Mouse (Mus musculus) cortical plate, adult 2 months (tissue): ENCODE measurements around the gene Nanos3. TPM values are rescaled to one million over a fixed set of nuclear protein-coding genes. Genes with fewer than 3 reads are reported as not detected.

Experiments used
- H3K27ac ChIP-seq: fragments of 200-500 bp; 2 replicates; pipeline ENCODE4 v1.5.1; 2012; ENCODE audit warnings: low read length, control low read depth, inconsistent platforms; ENCODE audit not compliant: insufficient read depth
- H3K4me1 ChIP-seq: fragments of 200-500 bp; 2 replicates; pipeline ENCODE4 v1.6.1; 2011; ENCODE audit warnings: low read length; ENCODE audit not compliant: control insufficient read depth, insufficient read depth
- H3K4me3 ChIP-seq: fragments of 200-500 bp; 2 replicates; pipeline ENCODE4 v1.5.1; 2011; ENCODE audit warnings: mild to moderate bottlenecking, low read length, control low read depth; ENCODE audit not compliant: insufficient read depth
- CTCF ChIP-seq: fragments of 200-500 bp; IDR thresholded peaks from 2 replicates; pipeline ENCODE4 v1.5.1; 2011; ENCODE audit warnings: mild to moderate bottlenecking, control low read depth, low read length; ENCODE audit not compliant: insufficient read depth; ENCODE audit errors: extremely low read depth
- POLR2A ChIP-seq: fragments of 200-500 bp; IDR thresholded peaks from 2 replicates; pipeline ENCODE4 v1.6.1; 2011; ENCODE audit warnings: mild to moderate bottlenecking, low read length, control low read depth; ENCODE audit not compliant: insufficient read depth; ENCODE audit errors: extremely low read depth
- polyA plus RNA-seq: library from polyadenylated mRNA; depleted of rRNA; stranded (reverse); fragments of >200 nt; gene quantifications from 2 replicates; pipeline ENCODE4 v1.2.3, GENCODE M21; 2012; rRNA removed

Gene Nanos3
- polyA plus RNA-seq, 1 experiment = 1.8 TPM

DNA sequence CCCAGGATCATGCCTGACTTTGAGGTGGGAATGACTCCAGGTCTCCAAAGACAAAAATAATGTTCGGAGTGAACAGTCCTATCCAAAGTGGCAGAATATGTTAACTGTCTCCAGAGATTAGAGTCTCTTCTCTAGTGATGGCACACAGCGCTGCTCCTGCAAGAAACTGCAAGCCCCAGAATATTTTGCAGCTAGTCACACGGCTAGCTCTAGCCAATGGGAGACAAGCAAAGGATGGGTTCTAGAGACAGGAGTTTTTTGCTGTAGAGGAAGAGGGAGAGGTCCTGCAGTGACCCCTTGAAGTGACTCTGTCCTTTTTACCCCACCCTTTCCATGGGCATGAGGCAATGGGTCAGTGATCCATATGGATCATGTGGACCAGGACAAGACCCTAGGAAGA, 47.2 kb downstream of the Nanos3 start:
- TF ChIP-seq POLR2A (no peak), CTCF (no peak)
- Histone ChIP-seq H3K27ac (no peak overlapping the region), H3K4me3 (no peak overlapping the region), H3K4me1 (no peaks in the 10 kb centered on the region)

DNA sequence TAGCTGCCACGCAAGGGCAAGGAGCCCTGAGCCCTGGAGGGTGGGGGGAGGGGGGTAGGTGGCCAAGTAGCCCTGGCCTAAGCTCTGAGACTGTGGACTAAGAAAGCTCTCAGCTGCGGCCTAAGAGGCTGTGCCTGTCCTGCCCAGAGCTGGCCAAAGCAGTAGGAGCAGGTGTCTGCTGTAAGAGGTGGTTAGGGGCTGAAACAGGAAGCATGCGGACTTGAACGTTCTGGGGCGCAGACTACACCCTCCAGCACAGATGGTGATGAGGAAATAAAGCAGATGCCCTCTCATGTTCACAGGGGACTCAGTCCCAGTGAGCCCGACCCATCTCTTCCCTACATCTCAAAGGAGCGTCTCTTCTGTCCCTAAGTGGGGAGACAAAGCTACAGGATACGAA, 52.8 kb downstream of the Nanos3 start:
- Histone ChIP-seq H3K27ac (no peak overlapping the region), H3K4me3 (no peak overlapping the region), H3K4me1 (no peaks in the 10 kb centered on the region)
- TF ChIP-seq POLR2A = no peak

DNA sequence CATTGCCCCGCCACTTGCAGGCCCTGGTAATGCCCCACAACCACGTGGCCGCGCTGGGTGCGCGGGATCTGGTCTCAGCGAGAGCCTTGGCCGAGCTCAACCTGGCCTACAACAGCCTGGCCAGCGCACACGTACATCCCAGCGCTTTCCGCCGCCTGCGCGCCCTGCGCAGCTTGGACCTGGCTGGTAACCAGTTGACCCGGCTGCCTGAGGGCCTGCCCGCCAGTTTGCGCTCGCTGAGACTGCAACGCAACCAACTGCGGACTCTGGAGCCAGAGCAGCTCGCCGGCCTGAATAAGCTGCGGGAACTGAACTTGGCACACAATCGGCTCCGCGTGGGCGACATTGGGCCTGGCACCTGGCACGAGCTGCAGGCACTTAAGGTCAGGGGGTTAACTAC, 54.2 kb downstream of the Nanos3 start:
- H3K27ac ChIP-seq = no peak overlapping the region
- TF ChIP-seq CTCF = no peak
- no peak for TF ChIP-seq POLR2A
- H3K4me1 ChIP-seq = no peaks in the 10 kb centered on the region
- H3K4me3 ChIP-seq = no peak overlapping the region

- no peak for TF ChIP-seq CTCF
- TF ChIP-seq POLR2A = no peak
- no peak overlapping the region for H3K4me3 ChIP-seq
- H3K27ac ChIP-seq = no peak overlapping the region
- no peaks in the 10 kb centered on the region for H3K4me1 ChIP-seq
Observed at GRCm38 (mm10) chr8:84128277-84128676, 56.7 kb downstream of the Nanos3 start.

GRCm38 (mm10) chr8:84127202-84127901, 57.7 kb downstream of the Nanos3 start:
- Histone ChIP-seq H3K27ac (no peak overlapping the region), H3K4me3 (no peak overlapping the region), H3K4me1 (no peaks in the 10 kb centered on the region)
- TF ChIP-seq POLR2A = no peak
- no peak for TF ChIP-seq CTCF

DNA sequence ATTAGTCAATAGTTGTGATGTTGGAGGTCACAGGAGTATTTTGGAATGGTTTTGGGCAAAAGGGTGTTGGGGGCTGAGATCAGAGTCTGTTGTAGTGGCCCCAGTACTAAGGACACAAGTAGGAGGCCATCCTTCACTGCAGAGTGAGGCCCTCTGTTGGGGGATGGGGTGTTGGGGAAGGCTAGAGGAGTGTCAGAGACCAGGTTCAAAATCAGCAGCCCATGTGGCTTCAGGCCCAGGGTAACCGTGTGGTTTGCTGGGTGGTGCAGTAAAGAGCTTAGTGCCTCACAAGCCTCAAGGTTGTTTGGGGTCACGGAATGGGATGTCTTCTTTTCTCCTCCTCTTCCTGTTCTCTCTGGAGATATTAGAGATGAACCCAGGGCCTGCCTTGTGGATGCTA, 58.3 kb downstream of the Nanos3 start:
- TF ChIP-seq CTCF (no peak), POLR2A (no peak)
- no peaks in the 10 kb centered on the region for H3K4me1 ChIP-seq
- no peak overlapping the region for H3K4me3 ChIP-seq
- H3K27ac ChIP-seq = no peak overlapping the region

- Histone ChIP-seq H3K4me3 (no peak within 1 kb of the TSS), H3K27ac (no peak within 1 kb of the TSS), H3K4me1 (no peaks in the 10 kb centered on the region)
- TF ChIP-seq CTCF (no peak), POLR2A (no peak)
Observed at GRCm38 (mm10) chr8:84125656-84126055, 59.4 kb downstream of the Nanos3 start, which contains the start of gene Podnl1. Podnl1 (plus strand) TSS chr8:84125989.

Other genes with a start within 250 kb of the Nanos3 start
- 0.52 and 0.62 TPM in 2 replicates for gene Gm10644, start 230.0 kb downstream of the Nanos3 start, polyA plus RNA-seq
- 1.2 and 1.4 TPM in 2 replicates for gene Asf1b, start 229.7 kb downstream of the Nanos3 start, polyA plus RNA-seq
- gene Prkaca, start 212.2 kb downstream of the Nanos3 start, polyA plus RNA-seq = 181 and 183 TPM in 2 replicates
- gene Samd1, start 187.5 kb downstream of the Nanos3 start, polyA plus RNA-seq = 42.4 and 48.4 TPM in 2 replicates
- gene 1700067K01Rik, start 183.7 kb downstream of the Nanos3 start, polyA plus RNA-seq = 0.13 and 0.21 TPM in 2 replicates
- gene 2210011C24Rik, start 173.0 kb downstream of the Nanos3 start, polyA plus RNA-seq = 0.87 and 1.4 TPM in 2 replicates
- 2.4 and 2.5 TPM in 2 replicates for gene Palm3, start 163.7 kb downstream of the Nanos3 start, polyA plus RNA-seq
- 0.33 and 0.40 TPM in 2 replicates for gene Il27ra, start 142.6 kb downstream of the Nanos3 start, polyA plus RNA-seq
- gene Rln3, start 140.2 kb downstream of the Nanos3 start, polyA plus RNA-seq = not detected in 2 replicates
- 3.6 and 3.7 TPM in 2 replicates for gene Gm10643, start 120.1 kb downstream of the Nanos3 start, polyA plus RNA-seq
- 28.0 and 29.5 TPM in 2 replicates for gene Rfx1, start 118.4 kb downstream of the Nanos3 start, polyA plus RNA-seq
- gene Dcaf15, start 80.4 kb downstream of the Nanos3 start, polyA plus RNA-seq = 29.9 and 33.2 TPM in 2 replicates
- gene Podnl1, start 59.2 kb downstream of the Nanos3 start, polyA plus RNA-seq = not detected in 2 replicates
- gene Cc2d1a, start 37.3 kb downstream of the Nanos3 start, polyA plus RNA-seq = 38.0 and 42.3 TPM in 2 replicates
- 2.7 and 3.0 TPM in 2 replicates for gene 4930432K21Rik, start 37.2 kb downstream of the Nanos3 start, polyA plus RNA-seq
- gene Zswim4, start 51.8 kb upstream of the Nanos3 start, polyA plus RNA-seq = 12.2 and 13.6 TPM in 2 replicates
- 202 and 213 TPM in 2 replicates for gene D8Ertd738e, start 64.5 kb upstream of the Nanos3 start, polyA plus RNA-seq
- gene Mri1, start 72.1 kb upstream of the Nanos3 start, polyA plus RNA-seq = 25.0 and 25.2 TPM in 2 replicates
- 42.5 and 45.4 TPM in 2 replicates for gene Ccdc130, start 85.2 kb upstream of the Nanos3 start, polyA plus RNA-seq
- 140 and 142 TPM in 2 replicates for gene Cacna1a, start 203.2 kb upstream of the Nanos3 start, polyA plus RNA-seq